Mouse (Mus musculus) small intestine, adult 2 months (tissue): Measurements from ENCODE around the gene Cd9.

Experiments used
- CTCF ChIP-seq: fragments of 200-500 bp; IDR thresholded peaks from 2 replicates; pipeline ENCODE4 v1.5.1; 2012; ENCODE audit warnings: low read depth, mild to moderate bottlenecking, control low read depth, inconsistent platforms, low read length, moderate library complexity, mixed read lengths; ENCODE audit not compliant: insufficient replicate concordance, insufficient read length; ENCODE audit errors: extremely low read depth
- POLR2A ChIP-seq: fragments of 200-500 bp; IDR thresholded peaks from 2 replicates; pipeline ENCODE4 v1.6.1; 2012; ENCODE audit warnings: low read depth, mild to moderate bottlenecking, control low read depth, inconsistent platforms, low read length, moderate library complexity

DNA sequence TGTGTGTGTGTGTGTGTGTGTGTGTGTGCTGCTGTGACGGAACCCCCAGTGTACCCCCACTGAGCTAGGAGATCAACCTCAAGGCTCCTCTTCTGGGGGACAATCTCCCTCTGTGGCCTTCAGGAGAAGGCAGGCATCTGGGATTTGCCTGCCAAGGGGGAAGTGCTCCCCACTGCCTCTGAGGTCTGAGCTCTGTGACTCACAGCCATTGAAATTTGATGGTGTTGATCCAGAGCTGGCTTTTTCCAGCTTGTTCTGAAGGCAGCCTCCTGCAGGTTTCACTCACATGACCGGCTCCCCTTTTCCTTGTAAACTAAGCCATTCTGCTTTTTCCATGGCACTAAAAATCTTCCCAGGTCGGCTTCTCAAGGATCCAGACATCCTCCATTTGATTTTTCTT lies 70.4 kb downstream of the Cd9 start:
- no peak for TF ChIP-seq CTCF
- no peak for TF ChIP-seq POLR2A
